Mouse (Mus musculus): ENCODE measurements around the gene Ccdc77. TPM values are rescaled to one million over a fixed set of nuclear protein-coding genes. Genes with fewer than 3 reads are reported as not detected.
A peak's percentile ranks its signal among the peaks of the same experiment; 100 is the strongest.
"Not testable (repeated sequence)": the region's sequence is repeated elsewhere in the genome, so short reads cannot be mapped to it uniquely, and the experiment has no call there.

The Ccdc77 gene
- polyA plus RNA-seq, 1 experiment from 2014 or later: 25.7 TPM

DNA sequence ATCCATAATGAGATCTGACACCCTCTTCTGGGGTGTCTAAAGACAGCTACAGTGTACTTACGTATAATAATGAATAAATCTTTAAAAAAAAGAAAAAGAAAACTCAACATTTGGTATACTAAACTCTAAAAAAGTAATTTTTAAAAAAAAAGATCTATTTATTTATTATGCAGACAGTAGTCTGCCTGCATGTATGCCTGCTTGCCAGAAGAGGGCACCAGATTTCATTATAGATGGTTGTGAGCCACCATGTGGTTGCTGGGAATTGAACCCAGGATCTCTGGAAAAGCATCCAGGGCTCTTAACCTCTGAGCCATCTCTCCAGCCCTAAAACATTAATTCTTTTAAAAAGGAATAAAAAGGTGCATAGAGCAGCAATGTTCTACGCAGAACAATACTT is 67.6 kb downstream of the Ccdc77 start:
- not testable (repeated sequence) for H3K36me3 ChIP-seq (ENCODE audit: control insufficient read depth, insufficient read depth, low read length); H3K9me3 ChIP-seq (ENCODE audit: control insufficient read depth, low read length); H3K27me3 ChIP-seq (ENCODE audit: control insufficient read depth, insufficient read depth, low read length); H3K4me1 ChIP-seq (ENCODE audit: control insufficient read depth, insufficient read depth, low read length); H3K4me3 ChIP-seq (ENCODE audit: low read length); H3K4me2 ChIP-seq (replicated peaks; ENCODE audit: low read depth, low read length); H3K9ac ChIP-seq (ENCODE audit: low read depth, low read length); H3K27ac ChIP-seq (ENCODE audit: low read depth, low read length); ATAC-seq (ENCODE audit: low FRiP score, low TSS enrichment)
- 92% methylated on average over 2 of the region's 2 CpGs for WGBS

- WGBS: under 1% methylated on average over 12 of the region's 16 CpGs
- Histone ChIP-seq H3K4me3 (ENCODE audit: low read length) (peak overlapping the region; percentile 70), H3K27ac (ENCODE audit: low read depth, low read length) (peak overlapping the region; percentile 55), H3K36me3 (ENCODE audit: control insufficient read depth, insufficient read depth, low read length) (no peaks in the 10 kb centered on the region), H3K27me3 (ENCODE audit: control insufficient read depth, insufficient read depth, low read length) (peaks cover 7% of the 10 kb centered on the region), H3K4me1 (ENCODE audit: control insufficient read depth, insufficient read depth, low read length) (no peaks in the 10 kb centered on the region), H3K4me2 (replicated peaks; ENCODE audit: low read depth, low read length) (peak overlapping the region; percentile 98), H3K9ac (ENCODE audit: low read depth, low read length) (peak overlapping the region; percentile 72), H3K9me3 (ENCODE audit: control insufficient read depth, low read length) (no peaks in the 10 kb centered on the region)
- peak; percentile 87 for ATAC-seq (ENCODE audit: low FRiP score, low TSS enrichment)
Observed at GRCm38 (mm10) chr6:120294785-120295133, 69.4 kb downstream of the Ccdc77 start.

DNA sequence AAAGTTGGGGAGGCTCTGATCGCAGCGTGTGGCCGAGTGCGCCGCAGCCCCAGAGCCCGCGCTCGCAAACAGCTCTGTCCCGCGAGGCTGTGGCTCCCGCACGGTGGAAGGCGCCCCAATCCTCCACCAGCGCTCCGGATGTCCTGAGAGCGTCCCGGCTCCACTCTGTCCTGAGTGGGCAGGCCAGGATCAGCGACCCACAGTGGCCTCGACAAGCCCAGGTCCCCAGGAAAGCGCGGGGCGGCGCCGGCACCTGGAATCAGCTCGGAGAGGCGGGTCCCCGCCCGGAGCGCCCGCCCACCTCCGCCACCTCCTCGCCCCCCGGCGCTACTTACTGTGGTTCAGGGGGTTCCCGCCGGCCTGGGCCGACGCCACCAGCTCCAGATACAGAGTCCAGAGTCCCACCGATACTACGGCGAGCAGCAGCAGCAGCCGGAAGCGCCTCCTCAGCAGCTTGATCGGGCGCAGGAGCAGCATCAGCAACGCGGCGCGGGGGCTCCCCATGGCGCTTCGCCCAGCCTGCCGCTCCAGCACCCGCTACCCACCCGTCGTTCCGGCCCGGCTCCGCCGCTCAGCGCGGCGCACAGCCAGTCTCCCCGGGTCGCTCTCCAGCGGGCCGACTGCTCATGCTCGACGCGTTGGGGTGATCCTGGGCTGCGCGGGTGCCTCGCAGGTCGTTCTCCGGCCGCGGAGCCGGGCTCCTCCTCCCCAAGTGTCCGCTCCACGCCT is 70.0 kb downstream of the Ccdc77 start, which contains the start of the genes D330020A13Rik and B4galnt3:
Gene D330020A13Rik, plus strand, starts transcription at position 309 of the 729 bp plus-strand sequence.
Gene B4galnt3, minus strand, starts transcription at position 504 of the 729 bp plus-strand sequence.
- peak; percentile 85 for ATAC-seq (ENCODE audit: low FRiP score, low TSS enrichment)
- H3K27ac ChIP-seq (ENCODE audit: low read depth, low read length): peak within 1 kb of the TSS; percentile 55
- H3K9ac ChIP-seq (ENCODE audit: low read depth, low read length): peak within 1 kb of the TSS; percentile 72
- under 1% methylated on average over 67 of the region's 79 CpGs for WGBS
- peaks cover 7% of the 10 kb centered on the region for H3K27me3 ChIP-seq (ENCODE audit: control insufficient read depth, insufficient read depth, low read length)
- H3K9me3 ChIP-seq (ENCODE audit: control insufficient read depth, low read length): no peaks in the 10 kb centered on the region
- no peaks in the 10 kb centered on the region for H3K4me1 ChIP-seq (ENCODE audit: control insufficient read depth, insufficient read depth, low read length)
- H3K4me2 ChIP-seq (replicated peaks; ENCODE audit: low read depth, low read length): peak within 1 kb of the TSS; percentile 98
- H3K36me3 ChIP-seq (ENCODE audit: control insufficient read depth, insufficient read depth, low read length): no peaks in the 10 kb centered on the region
- peak within 1 kb of the TSS; percentile 70 for H3K4me3 ChIP-seq (ENCODE audit: low read length)

GRCm38 (mm10) chr6:120291396-120292009 is 72.7 kb downstream of the Ccdc77 start:
- 89% methylated on average over 7 of the region's 7 CpGs for WGBS
- H3K4me1 ChIP-seq (ENCODE audit: control insufficient read depth, insufficient read depth, low read length): peaks cover 3% of the 10 kb centered on the region; the same call in 1 of the 2 replicates
- H3K9ac ChIP-seq (ENCODE audit: low read depth, low read length): no peak overlapping the region
- H3K4me2 ChIP-seq (replicated peaks; ENCODE audit: low read depth, low read length): no peak overlapping the region
- H3K27ac ChIP-seq (ENCODE audit: low read depth, low read length): no peak overlapping the region
- H3K36me3 ChIP-seq (ENCODE audit: control insufficient read depth, insufficient read depth, low read length): no peaks in the 10 kb centered on the region
- no peak overlapping the region for H3K4me3 ChIP-seq (ENCODE audit: low read length)
- H3K27me3 ChIP-seq (ENCODE audit: control insufficient read depth, insufficient read depth, low read length): peaks cover 7% of the 10 kb centered on the region
- no peaks in the 10 kb centered on the region for H3K9me3 ChIP-seq (ENCODE audit: control insufficient read depth, low read length)
- no peak for ATAC-seq (ENCODE audit: low FRiP score, low TSS enrichment)

GRCm38 (mm10) chr6:120289430-120289829 is 74.7 kb downstream of the Ccdc77 start:
- Histone ChIP-seq H3K27ac (ENCODE audit: low read depth, low read length) (no peak overlapping the region), H3K4me2 (replicated peaks; ENCODE audit: low read depth, low read length) (no peak overlapping the region), H3K27me3 (ENCODE audit: control insufficient read depth, insufficient read depth, low read length) (peaks cover 3% of the 10 kb centered on the region), H3K36me3 (ENCODE audit: control insufficient read depth, insufficient read depth, low read length) (no peaks in the 10 kb centered on the region), H3K9me3 (ENCODE audit: control insufficient read depth, low read length) (no peaks in the 10 kb centered on the region), H3K4me3 (ENCODE audit: low read length) (no peak overlapping the region), H3K9ac (ENCODE audit: low read depth, low read length) (no peak overlapping the region), H3K4me1 (ENCODE audit: control insufficient read depth, insufficient read depth, low read length) (peaks cover 3% of the 10 kb centered on the region; the same call in 1 of the 2 replicates)
- no peak for ATAC-seq (ENCODE audit: low FRiP score, low TSS enrichment)
- 91% methylated on average over 4 of the region's 4 CpGs for WGBS

DNA sequence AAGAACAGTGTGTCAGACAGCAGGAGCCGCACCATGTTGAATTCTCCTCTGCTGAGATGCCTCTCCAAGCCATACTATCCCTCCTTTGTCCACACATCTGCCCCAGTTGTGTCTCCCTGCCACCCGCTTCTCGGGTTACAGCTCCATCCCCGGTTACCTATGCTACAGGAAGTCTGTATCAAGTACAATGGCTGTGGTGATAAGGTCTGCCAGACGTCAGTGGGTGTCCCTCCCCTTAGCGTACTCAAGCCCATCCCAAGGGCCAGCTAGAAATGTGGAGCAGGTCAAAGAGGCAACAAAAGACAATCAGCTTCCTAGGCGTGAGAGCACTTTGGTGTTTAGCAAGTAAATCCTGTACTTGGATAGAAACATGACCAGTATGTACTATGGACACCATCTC is 75.6 kb downstream of the Ccdc77 start:
- Histone ChIP-seq H3K9ac (ENCODE audit: low read depth, low read length) (no peak overlapping the region), H3K4me2 (replicated peaks; ENCODE audit: low read depth, low read length) (no peak overlapping the region), H3K4me3 (ENCODE audit: low read length) (no peak overlapping the region), H3K36me3 (ENCODE audit: control insufficient read depth, insufficient read depth, low read length) (no peaks in the 10 kb centered on the region), H3K9me3 (ENCODE audit: control insufficient read depth, low read length) (no peaks in the 10 kb centered on the region), H3K27me3 (ENCODE audit: control insufficient read depth, insufficient read depth, low read length) (peaks cover 3% of the 10 kb centered on the region; the same call in 1 of the 2 replicates), H3K27ac (ENCODE audit: low read depth, low read length) (no peak overlapping the region), H3K4me1 (ENCODE audit: control insufficient read depth, insufficient read depth, low read length) (peaks cover 3% of the 10 kb centered on the region; the same call in 1 of the 2 replicates)
- ATAC-seq (ENCODE audit: low FRiP score, low TSS enrichment): no peak
- 41% methylated on average over 7 of the region's 7 CpGs for WGBS

DNA sequence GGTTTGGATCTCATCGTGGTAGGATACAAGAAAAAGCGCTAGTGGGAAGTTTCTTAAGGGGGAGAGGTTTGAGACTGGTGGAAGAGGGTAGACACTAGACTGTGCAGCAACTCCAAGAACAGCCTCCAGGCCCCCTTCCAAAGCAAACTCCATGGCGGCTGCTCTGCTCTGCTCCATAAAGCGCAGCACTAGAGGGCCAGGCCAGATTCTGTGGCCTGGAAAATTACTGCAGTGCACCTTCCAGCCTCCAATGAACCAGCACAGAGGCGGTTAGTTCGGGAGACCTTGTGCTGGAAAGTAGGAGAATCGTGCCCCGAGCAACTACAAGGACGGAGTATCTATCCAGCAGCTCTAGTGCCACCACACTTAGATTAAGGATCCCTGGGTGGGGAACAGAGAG is 76.9 kb downstream of the Ccdc77 start:
- H3K9me3 ChIP-seq (ENCODE audit: control insufficient read depth, low read length): no peaks in the 10 kb centered on the region
- no peaks in the 10 kb centered on the region for H3K36me3 ChIP-seq (ENCODE audit: control insufficient read depth, insufficient read depth, low read length)
- no peak overlapping the region for H3K9ac ChIP-seq (ENCODE audit: low read depth, low read length)
- H3K27me3 ChIP-seq (ENCODE audit: control insufficient read depth, insufficient read depth, low read length): no peaks in the 10 kb centered on the region
- H3K4me3 ChIP-seq (ENCODE audit: low read length): no peak overlapping the region
- 49% methylated on average over 9 of the region's 9 CpGs for WGBS
- H3K4me1 ChIP-seq (ENCODE audit: control insufficient read depth, insufficient read depth, low read length): peaks cover 3% of the 10 kb centered on the region; the same call in 1 of the 2 replicates
- H3K4me2 ChIP-seq (replicated peaks; ENCODE audit: low read depth, low read length): no peak overlapping the region
- 0 out of 2 replicates have a peak overlapping the region, but pooled peaks have one; percentile 30 for H3K27ac ChIP-seq (ENCODE audit: low read depth, low read length)
- ATAC-seq (ENCODE audit: low FRiP score, low TSS enrichment): peak; percentile 91

- Histone ChIP-seq H3K27ac (ENCODE audit: low read depth, low read length) (no peak overlapping the region), H3K27me3 (ENCODE audit: control insufficient read depth, insufficient read depth, low read length) (no peaks in the 10 kb centered on the region), H3K4me1 (ENCODE audit: control insufficient read depth, insufficient read depth, low read length) (peaks cover 5% of the 10 kb centered on the region), H3K4me3 (ENCODE audit: low read length) (no peak overlapping the region), H3K36me3 (ENCODE audit: control insufficient read depth, insufficient read depth, low read length) (no peaks in the 10 kb centered on the region), H3K9ac (ENCODE audit: low read depth, low read length) (no peak overlapping the region), H3K9me3 (ENCODE audit: control insufficient read depth, low read length) (no peaks in the 10 kb centered on the region), H3K4me2 (replicated peaks; ENCODE audit: low read depth, low read length) (no peak overlapping the region)
- WGBS: 69% methylated on average over 7 of the region's 7 CpGs
- no peak for ATAC-seq (ENCODE audit: low FRiP score, low TSS enrichment)
Observed at GRCm38 (mm10) chr6:120276874-120277449, 87.2 kb downstream of the Ccdc77 start.

- no peak overlapping the region for H3K4me3 ChIP-seq (ENCODE audit: low read length)
- no peaks in the 10 kb centered on the region for H3K36me3 ChIP-seq (ENCODE audit: control insufficient read depth, insufficient read depth, low read length)
- no peak overlapping the region for H3K4me2 ChIP-seq (replicated peaks; ENCODE audit: low read depth, low read length)
- no peak overlapping the region for H3K27ac ChIP-seq (ENCODE audit: low read depth, low read length)
- peaks cover 5% of the 10 kb centered on the region for H3K4me1 ChIP-seq (ENCODE audit: control insufficient read depth, insufficient read depth, low read length)
- H3K9ac ChIP-seq (ENCODE audit: low read depth, low read length): no peak overlapping the region
- no peaks in the 10 kb centered on the region for H3K9me3 ChIP-seq (ENCODE audit: control insufficient read depth, low read length)
- ATAC-seq (ENCODE audit: low FRiP score, low TSS enrichment): peak; percentile 15; the same call in 1 of the 2 replicates
- no peaks in the 10 kb centered on the region for H3K27me3 ChIP-seq (ENCODE audit: control insufficient read depth, insufficient read depth, low read length)
- 36% methylated on average over 6 of the region's 6 CpGs for WGBS
Observed at GRCm38 (mm10) chr6:120275301-120275700, 88.9 kb downstream of the Ccdc77 start.
